Mouse (Mus musculus) lung, postnatal 0 days (tissue): ENCODE measurements around the gene Snx30. TPM values are rescaled to one million over a fixed set of nuclear protein-coding genes. Genes with fewer than 3 reads are reported as not detected.

Experiments used
- ATAC-seq: fragments of 200-750 bp; cut with Nextera tagmentation; 2 replicates; pipeline ENCODE4 v1.8.0; 2017; ENCODE audit warnings: moderate library complexity
- DNase-seq: peaks from one replicate; pipeline ENCODE4 v3.0.0-alpha.2; 2016; ENCODE audit warnings: low spot score
- H3K27ac ChIP-seq: fragments of 300-500 bp; sonication (generic); 2 replicates; pipeline ENCODE4 v1.5.1; 2014; ENCODE audit warnings: antibody characterized with exemption, mild to moderate bottlenecking, low read length, mixed read lengths
- H3K27me3 ChIP-seq: fragments of 300-500 bp; sonication (generic); replicated peaks from 2 replicates; pipeline ENCODE4 v1.6.1; 2014; ENCODE audit warnings: low read length, mixed read lengths; ENCODE audit not compliant: insufficient read depth
- H3K36me3 ChIP-seq: fragments of 300-500 bp; sonication (generic); 2 replicates; pipeline ENCODE4 v1.6.1; 2014; ENCODE audit warnings: low read length, mixed read lengths; ENCODE audit not compliant: insufficient read depth
- H3K4me1 ChIP-seq: fragments of 300-500 bp; sonication (generic); 2 replicates; pipeline ENCODE4 v1.6.1; 2014; ENCODE audit warnings: antibody characterized with exemption, low read depth, low read length, mixed read lengths; ENCODE audit not compliant: insufficient read depth
- H3K4me2 ChIP-seq: fragments of 300-500 bp; sonication (generic); replicated peaks from 2 replicates; pipeline ENCODE4 v1.6.1; 2014; ENCODE audit warnings: low read depth, mild to moderate bottlenecking, low read length, moderate library complexity, mixed read lengths
- H3K4me3 ChIP-seq: fragments of 300-500 bp; sonication (generic); 2 replicates; pipeline ENCODE4 v1.5.1; 2014; ENCODE audit warnings: low read depth, low read length
- H3K9ac ChIP-seq: fragments of 300-500 bp; sonication (generic); replicated peaks from 2 replicates; pipeline ENCODE4 v1.6.1; 2014; ENCODE audit warnings: low read depth, mild to moderate bottlenecking
- H3K9me3 ChIP-seq: fragments of 300-500 bp; sonication (generic); 2 replicates; pipeline ENCODE4 v1.6.1; 2016; ENCODE audit warnings: low read length, mixed read lengths
- CTCF ChIP-seq: IDR thresholded peaks from 2 replicates; pipeline ENCODE4 v1.5.1; 2016; ENCODE audit warnings: antibody characterized with exemption, mild to moderate bottlenecking
- EP300 ChIP-seq: IDR thresholded peaks from 2 replicates; pipeline ENCODE4 v1.6.1; 2016; ENCODE audit warnings: antibody characterized with exemption, mild to moderate bottlenecking, control low read depth
- WGBS: fragments of 180-500 bp; shearing (Covaris S2); extraction: QIAGEN DNeasy Blood & Tissue Kit; methylation state at CpG from one replicate; pipeline ENCODE4 v1.1.7; 2014; 5-methylcytosine and 5-hydroxymethylcytosine counted together
- polyA plus RNA-seq: library from polyadenylated mRNA; unstranded; fragments of >200 nt; fragmentation: Nextera tagmentation; extraction: Ambion mirVana; gene quantifications from 2 replicates; pipeline ENCODE4 v1.2.1, GENCODE M21; 2015

Gene Snx30
- polyA plus RNA-seq, 1 experiment from 2014 or later = 12.0 TPM

DNA sequence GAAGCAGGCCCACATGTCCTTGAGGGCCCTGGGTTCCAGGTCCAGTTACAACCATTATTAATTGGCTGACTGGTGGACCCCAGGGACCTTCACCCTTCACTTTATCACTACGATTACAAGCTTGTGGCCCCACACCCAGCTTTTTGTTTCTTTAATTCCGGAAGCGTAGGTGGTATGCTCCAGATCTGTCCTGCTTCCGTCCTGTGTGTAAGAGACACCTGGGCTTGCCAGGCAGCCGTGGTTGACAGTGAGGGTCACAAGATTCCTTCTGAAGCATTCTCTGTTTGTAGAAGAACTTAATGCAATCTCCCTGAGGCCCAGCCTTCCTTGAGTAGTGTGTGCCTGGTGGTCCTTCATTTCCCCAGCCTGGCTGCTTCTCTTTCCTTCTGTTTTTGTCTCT lies 19.2 kb downstream of the Snx30 start:
- TF ChIP-seq EP300 = no peak
- Histone ChIP-seq H3K36me3 (no peaks in the 10 kb centered on the region), H3K4me1 (peaks cover 6% of the 10 kb centered on the region; the same call in 1 of the 2 replicates), H3K27me3 (no peaks in the 10 kb centered on the region), H3K27ac (no peak overlapping the region), H3K4me3 (no peak overlapping the region), H3K4me2 (no peak overlapping the region), H3K9me3 (no peaks in the 10 kb centered on the region), H3K9ac (no peak overlapping the region)
- WGBS = 83% methylated on average over 5 of the region's 5 CpGs
- DNase-seq (no peak), ATAC-seq (no peak)

GRCm38 (mm10) chr4:59825634-59826033 lies 20.0 kb downstream of the Snx30 start:
- 82% methylated on average over 6 of the region's 6 CpGs for WGBS
- TF ChIP-seq CTCF (no peak), EP300 (no peak)
- no peak overlapping the region for H3K27ac ChIP-seq
- no peaks in the 10 kb centered on the region for H3K27me3 ChIP-seq
- no peak for ATAC-seq
- no peak for DNase-seq
- no peak overlapping the region for H3K4me3 ChIP-seq
- H3K4me2 ChIP-seq = no peak overlapping the region
- no peak overlapping the region for H3K9ac ChIP-seq
- H3K9me3 ChIP-seq = no peaks in the 10 kb centered on the region
- H3K4me1 ChIP-seq = peaks cover 6% of the 10 kb centered on the region; the same call in 1 of the 2 replicates
- no peaks in the 10 kb centered on the region for H3K36me3 ChIP-seq

GRCm38 (mm10) chr4:59826381-59826780 lies 20.7 kb downstream of the Snx30 start:
- DNase-seq (no peak), ATAC-seq (no peak)
- TF ChIP-seq CTCF (no peak), EP300 (no peak)
- WGBS = 90% methylated on average over 5 of the region's 5 CpGs
- Histone ChIP-seq H3K27me3 (no peaks in the 10 kb centered on the region), H3K36me3 (no peaks in the 10 kb centered on the region), H3K9me3 (no peaks in the 10 kb centered on the region), H3K27ac (no peak overlapping the region), H3K4me2 (no peak overlapping the region), H3K4me3 (no peak overlapping the region), H3K4me1 (peaks cover 6% of the 10 kb centered on the region; the same call in 1 of the 2 replicates), H3K9ac (no peak overlapping the region)

- 70% methylated on average over 4 of the region's 4 CpGs for WGBS
- no peak overlapping the region for H3K4me2 ChIP-seq
- H3K36me3 ChIP-seq = no peaks in the 10 kb centered on the region
- no peaks in the 10 kb centered on the region for H3K9me3 ChIP-seq
- H3K4me3 ChIP-seq = no peak overlapping the region
- H3K27me3 ChIP-seq = no peaks in the 10 kb centered on the region
- TF ChIP-seq EP300 (no peak), CTCF (no peak)
- DNase-seq = no peak
- H3K4me1 ChIP-seq = no peaks in the 10 kb centered on the region
- H3K27ac ChIP-seq = no peak overlapping the region
- ATAC-seq = no peak
- H3K9ac ChIP-seq = no peak overlapping the region
Measured at GRCm38 (mm10) chr4:59829072-59829471, 23.4 kb downstream of the Snx30 start.

- no peak overlapping the region for H3K9ac ChIP-seq
- H3K4me2 ChIP-seq = no peak overlapping the region
- peak overlapping the region; percentile 6 for H3K27ac ChIP-seq
- ATAC-seq (peak; percentile 94), DNase-seq (peak; percentile 86)
- H3K4me3 ChIP-seq = no peak overlapping the region
- TF ChIP-seq EP300 (peak; percentile 99), CTCF (no peak)
- 44% methylated on average over 5 of the region's 5 CpGs for WGBS
- no peaks in the 10 kb centered on the region for H3K36me3 ChIP-seq
- no peaks in the 10 kb centered on the region for H3K4me1 ChIP-seq
- H3K9me3 ChIP-seq = no peaks in the 10 kb centered on the region
- no peaks in the 10 kb centered on the region for H3K27me3 ChIP-seq
Measured at GRCm38 (mm10) chr4:59831038-59831437, 25.4 kb downstream of the Snx30 start.

GRCm38 (mm10) chr4:59832810-59833209 lies 27.2 kb downstream of the Snx30 start:
- DNase-seq (no peak), ATAC-seq (no peak)
- no peak overlapping the region; the same call in 1 of the 2 replicates for H3K27ac ChIP-seq
- H3K4me2 ChIP-seq = no peak overlapping the region
- H3K4me3 ChIP-seq = no peak overlapping the region
- H3K36me3 ChIP-seq = no peaks in the 10 kb centered on the region
- no peak overlapping the region for H3K9ac ChIP-seq
- TF ChIP-seq CTCF (no peak), EP300 (no peak)
- H3K27me3 ChIP-seq = no peaks in the 10 kb centered on the region
- WGBS = 47% methylated on average over 6 of the region's 6 CpGs
- H3K9me3 ChIP-seq = no peaks in the 10 kb centered on the region
- H3K4me1 ChIP-seq = peaks cover 4% of the 10 kb centered on the region

GRCm38 (mm10) chr4:59837659-59838058 lies 32.0 kb downstream of the Snx30 start:
- Histone ChIP-seq H3K36me3 (no peaks in the 10 kb centered on the region), H3K9ac (no peak overlapping the region), H3K4me3 (no peak overlapping the region), H3K9me3 (no peaks in the 10 kb centered on the region), H3K4me2 (no peak overlapping the region), H3K4me1 (peaks cover 11% of the 10 kb centered on the region), H3K27ac (peak overlapping the region; percentile 29), H3K27me3 (no peaks in the 10 kb centered on the region)
- WGBS = 38% methylated on average over 7 of the region's 7 CpGs
- ATAC-seq (peak; percentile 71), DNase-seq (peak; percentile 53)
- TF ChIP-seq EP300 = no peak
- TF ChIP-seq CTCF = no peak
